Mouse (Mus musculus): ENCODE measurements around the gene Smim11.

Gene Smim11

GRCm38 (mm10) chr16:92320361-92320760, 19.3 kb downstream of the Smim11 start:
- no peak for DNase-seq

- no peak for DNase-seq
Observed at GRCm38 (mm10) chr16:92321341-92321740, 20.3 kb downstream of the Smim11 start, which contains the start of gene Fam243. Fam243 (minus strand) TSS chr16:92321441.

GRCm38 (mm10) chr16:92324309-92325061, 23.4 kb downstream of the Smim11 start:
- peak; percentile 53 for DNase-seq

- no peak for DNase-seq
Observed at GRCm38 (mm10) chr16:92325062-92325406, 23.9 kb downstream of the Smim11 start.

- DNase-seq = no peak
Observed at GRCm38 (mm10) chr16:92327911-92328310, 26.8 kb downstream of the Smim11 start.

- DNase-seq = no peak
Observed at GRCm38 (mm10) chr16:92330966-92331365, 29.9 kb downstream of the Smim11 start.

GRCm38 (mm10) chr16:92334600-92334999, 33.5 kb downstream of the Smim11 start:
- DNase-seq = no peak

GRCm38 (mm10) chr16:92336280-92336679, 35.2 kb downstream of the Smim11 start:
- peak; percentile 90 for DNase-seq

- DNase-seq = peak; percentile 78
Observed at GRCm38 (mm10) chr16:92340612-92341511, 39.8 kb downstream of the Smim11 start.

- DNase-seq = peak; percentile 26
Observed at GRCm38 (mm10) chr16:92345177-92345576, 44.1 kb downstream of the Smim11 start.

- DNase-seq = no peak
Observed at GRCm38 (mm10) chr16:92346297-92346916, 45.3 kb downstream of the Smim11 start.

GRCm38 (mm10) chr16:92348941-92349340, 47.9 kb downstream of the Smim11 start:
- DNase-seq = peak; percentile 60

GRCm38 (mm10) chr16:92353295-92353694, 52.2 kb downstream of the Smim11 start:
- DNase-seq = no peak

GRCm38 (mm10) chr16:92353897-92354296, 52.8 kb downstream of the Smim11 start:
- DNase-seq = no peak

GRCm38 (mm10) chr16:92355366-92355765, 54.3 kb downstream of the Smim11 start:
- no peak for DNase-seq

GRCm38 (mm10) chr16:92355982-92356381, 54.9 kb downstream of the Smim11 start:
- DNase-seq = no peak

- no peak for DNase-seq
Observed at GRCm38 (mm10) chr16:92357023-92357422, 55.9 kb downstream of the Smim11 start.

- DNase-seq = no peak
Observed at GRCm38 (mm10) chr16:92357566-92357965, 56.5 kb downstream of the Smim11 start.

- no peak for DNase-seq
Observed at GRCm38 (mm10) chr16:92358734-92359133, 57.6 kb downstream of the Smim11 start.

- DNase-seq = no peak
Observed at GRCm38 (mm10) chr16:92359229-92359628, 58.1 kb downstream of the Smim11 start, which contains the start of gene Kcne1. Kcne1 (minus strand) TSS chr16:92359468.

- no peak for DNase-seq
Observed at GRCm38 (mm10) chr16:92360711-92361110, 59.6 kb downstream of the Smim11 start.
